Mouse (Mus musculus): ENCODE measurements around the gene Cdh1.
"Not testable (repeated sequence)": the region's sequence is repeated elsewhere in the genome, so short reads cannot be mapped to it uniquely, and the experiment has no call there.

Cdh1 gene

GRCm38 (mm10) chr8:106603131-106603819, at the start of gene Cdh1:
TSS of gene Cdh1 (plus strand) at chr8:106603351.
- CTCF ChIA-PET, result no interaction called here

- CTCF ChIA-PET, result no interaction called here
These were observed 49.1 kb upstream of the Cdh1 start for GRCm38 (mm10) chr8:106554011-106554410.

- CTCF ChIA-PET, result no interaction called here
These were observed 47.0 kb upstream of the Cdh1 start for GRCm38 (mm10) chr8:106556068-106556645.

GRCm38 (mm10) chr8:106559844-106560243, 43.3 kb upstream of the Cdh1 start:
- CTCF ChIA-PET, result no interaction called here

- CTCF ChIA-PET, result interaction anchor here (0.6 kb wide), 1 partner anchor 893 kb away, joined by 5 read pairs; no protein-coding TSS in a partner anchor
These were observed 41.9 kb upstream of the Cdh1 start for GRCm38 (mm10) chr8:106561097-106561865.

- CTCF ChIA-PET, result no interaction called here
These were observed 39.4 kb upstream of the Cdh1 start for GRCm38 (mm10) chr8:106563691-106564182.

- CTCF ChIA-PET, result no interaction called here
These were observed 34.1 kb upstream of the Cdh1 start for GRCm38 (mm10) chr8:106569006-106569405.

GRCm38 (mm10) chr8:106570386-106570785, 32.8 kb upstream of the Cdh1 start:
- CTCF ChIA-PET, result no interaction called here

- CTCF ChIA-PET, result no interaction called here
These were observed 31.5 kb upstream of the Cdh1 start for GRCm38 (mm10) chr8:106571551-106572172.

- CTCF ChIA-PET, result not testable (repeated sequence)
These were observed 31.0 kb upstream of the Cdh1 start for GRCm38 (mm10) chr8:106572175-106572574.

- CTCF ChIA-PET, result interaction anchor here (0.6 kb wide), 1 partner anchor 26 kb away, joined by 4 read pairs; no protein-coding TSS in a partner anchor
These were observed 30.0 kb upstream of the Cdh1 start, which contains the start of gene Gm10073 for GRCm38 (mm10) chr8:106573168-106573567. TSS of gene Gm10073 (minus strand) at chr8:106573461.

GRCm38 (mm10) chr8:106574283-106574682, 28.9 kb upstream of the Cdh1 start:
- CTCF ChIA-PET, result no interaction called here

- CTCF ChIA-PET, result no interaction called here
These were observed 26.1 kb upstream of the Cdh1 start for GRCm38 (mm10) chr8:106576849-106577555.

- CTCF ChIA-PET, result no interaction called here
These were observed 23.6 kb upstream of the Cdh1 start for GRCm38 (mm10) chr8:106579510-106579909.

GRCm38 (mm10) chr8:106581344-106582088, 21.6 kb upstream of the Cdh1 start:
- CTCF ChIA-PET, result interaction anchor here (0.6 kb wide), 2 partner anchors 19 to 32 kb away, joined by 3 to 4 read pairs; no protein-coding TSS in a partner anchor

GRCm38 (mm10) chr8:106584942-106585670, 18.0 kb upstream of the Cdh1 start:
- CTCF ChIA-PET, result no interaction called here

- CTCF ChIA-PET, result interaction anchor here (0.5 kb wide), 1 partner anchor 34 kb away, joined by 3 read pairs; no protein-coding TSS in a partner anchor
These were observed 17.5 kb upstream of the Cdh1 start for GRCm38 (mm10) chr8:106585671-106586037.

- CTCF ChIA-PET, result interaction anchor here (0.7 kb wide), 3 partner anchors 40 to 1142 kb away, joined by 3 to 6 read pairs (median 5); no protein-coding TSS in a partner anchor
These were observed 16.3 kb upstream of the Cdh1 start for GRCm38 (mm10) chr8:106586896-106587295.

GRCm38 (mm10) chr8:106588443-106589431, 14.4 kb upstream of the Cdh1 start:
- CTCF ChIA-PET, result no interaction called here
